Mouse (Mus musculus): ENCODE data around the gene Pitpnc1.

GRCm38 (mm10) chr11:107276337-107276736 is 194.2 kb downstream of the Pitpnc1 start:
- TF ChIP-seq POLR2A (IDR thresholded peaks at IDR 0.05; ENCODE audit: insufficient read depth, low read depth, low read length) = no peak
- no peak for TF ChIP-seq CTCF (IDR thresholded peaks at IDR 0.05; ENCODE audit: insufficient read depth, low read depth, low read length)
